Mouse (Mus musculus) lung, adult 2 months (tissue): Measurements from ENCODE around the gene Lyzl4.

Experiments
- CTCF ChIP-seq: fragments of 200-500 bp; IDR thresholded peaks from 2 replicates; pipeline ENCODE4 v1.5.1; 2011; ENCODE audit warnings: mild to moderate bottlenecking, low read length, control low read depth; ENCODE audit not compliant: insufficient read depth
- POLR2A ChIP-seq: fragments of 200-500 bp; IDR thresholded peaks from 2 replicates; pipeline ENCODE4 v1.6.1; 2011; ENCODE audit warnings: low read depth, mild to moderate bottlenecking, control low read depth, low read length, borderline replicate concordance; ENCODE audit errors: extremely low read depth

- no peak for TF ChIP-seq POLR2A
- no peak for TF ChIP-seq CTCF
These were observed 30.4 kb upstream of the Lyzl4 start for GRCm38 (mm10) chr9:121672311-121672710.
